Mouse (Mus musculus) retina, adult 2 months (tissue): ENCODE results near the gene Olfr432.
"Not testable (repeated sequence)": the region's sequence is repeated elsewhere in the genome, so short reads cannot be mapped to it uniquely, and the experiment has no call there.

ENCODE experiments used
- DNase-seq: peaks from one replicate; pipeline ENCODE4 v3.0.0-alpha.2; 2012; ENCODE audit warnings: low read depth, low spot score

Gene Olfr432

DNA sequence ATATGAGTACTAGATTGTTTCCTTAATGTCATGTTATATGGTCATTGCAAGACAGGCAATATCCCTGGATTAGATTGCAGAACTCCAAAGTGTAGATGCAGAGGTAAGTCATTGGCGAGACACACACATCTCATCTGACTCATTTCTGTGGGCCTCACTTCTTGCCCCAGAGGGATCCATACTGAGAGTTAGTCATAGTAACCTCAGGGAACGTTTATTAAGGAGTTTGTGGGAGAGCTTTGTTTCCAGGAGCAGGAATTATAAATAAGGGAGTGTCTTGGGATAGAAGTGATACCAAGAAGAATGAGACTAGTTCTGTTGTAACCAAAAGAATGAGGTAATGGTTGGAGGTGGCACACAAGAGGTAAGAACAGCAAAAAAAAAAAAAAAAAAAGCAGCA is at the start of gene Olfr432:
Olfr432 (plus strand) TSS at position 313 of the 400 bp plus-strand sequence.
- no peak for DNase-seq

DNA sequence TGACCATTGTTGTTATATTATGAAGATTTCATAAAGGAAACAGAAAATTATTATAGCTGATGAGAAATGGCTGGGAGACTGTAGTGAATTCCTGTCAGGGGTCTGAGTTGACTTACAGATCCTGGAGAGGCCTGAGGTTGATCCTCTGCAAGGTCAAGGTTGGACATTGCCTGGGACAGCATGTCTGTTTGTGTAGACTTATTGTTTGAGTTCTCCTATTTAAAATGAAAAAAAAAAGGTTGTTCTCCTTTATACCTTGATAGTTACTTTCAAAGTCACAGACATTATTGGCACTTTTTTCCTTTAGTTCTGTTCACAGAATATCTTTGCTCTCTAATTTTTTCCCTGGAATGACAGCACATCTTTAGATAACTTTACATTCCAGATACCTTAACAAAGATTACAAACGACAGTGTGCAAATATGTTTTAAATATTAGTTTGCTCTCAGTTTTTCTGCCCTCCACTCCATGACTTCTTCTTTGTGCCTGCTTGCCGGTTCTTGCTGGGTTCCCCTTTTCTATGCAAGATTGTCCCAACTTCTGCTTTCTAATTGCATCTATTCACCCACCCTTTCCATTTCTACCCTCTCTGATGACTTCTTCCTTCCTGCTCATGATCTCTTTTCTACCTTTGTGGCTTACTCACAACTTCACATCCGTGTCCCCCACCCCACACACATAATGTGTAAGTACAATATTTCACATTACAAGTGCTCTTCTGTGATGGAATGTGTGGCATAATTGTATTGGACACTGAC is 44.5 kb upstream of the Olfr432 start:
- not testable (repeated sequence) for DNase-seq

DNA sequence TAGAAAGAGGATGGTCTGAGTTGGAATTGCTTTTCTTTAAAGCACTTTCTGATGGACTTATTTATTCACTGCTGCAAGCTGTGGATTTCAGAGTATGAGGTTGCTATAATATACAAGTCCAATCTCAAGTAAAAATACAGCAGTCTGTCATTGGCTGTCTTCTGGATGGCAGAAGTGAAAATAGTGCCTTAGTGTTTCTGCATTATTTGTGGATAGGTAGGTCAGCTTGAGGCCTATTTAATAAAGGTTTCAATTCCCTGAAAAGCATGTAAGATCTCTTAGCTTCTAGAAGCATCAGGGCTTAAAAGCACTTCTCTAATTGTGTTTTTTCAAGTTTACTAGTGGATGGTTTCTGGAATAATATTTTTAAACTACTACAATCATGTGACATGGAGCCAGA is 42.0 kb upstream of the Olfr432 start:
- not testable (repeated sequence) for DNase-seq

DNA sequence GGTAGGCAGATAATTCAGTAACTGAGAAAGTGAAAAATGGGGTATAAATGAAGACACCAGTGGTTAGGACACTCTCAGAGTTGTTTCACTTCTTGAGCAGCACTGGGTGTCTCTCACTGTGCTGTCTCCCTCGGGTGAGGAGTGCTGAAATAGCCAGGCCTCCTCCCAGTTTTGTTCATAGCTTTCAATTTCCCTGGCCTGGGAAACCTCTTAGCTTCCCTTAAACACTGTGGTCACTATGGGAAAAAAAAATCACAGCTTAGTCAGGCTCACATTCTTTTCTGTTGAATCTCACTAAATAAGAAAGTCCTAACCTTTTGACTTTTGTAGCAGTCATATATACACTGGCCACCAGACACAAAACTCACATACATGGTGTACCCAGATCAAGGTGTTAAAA is 17.3 kb upstream of the Olfr432 start, which contains the start of gene Ifi205:
Ifi205 (minus strand) TSS at position 113 of the 400 bp plus-strand sequence.
- no peak for DNase-seq

DNA sequence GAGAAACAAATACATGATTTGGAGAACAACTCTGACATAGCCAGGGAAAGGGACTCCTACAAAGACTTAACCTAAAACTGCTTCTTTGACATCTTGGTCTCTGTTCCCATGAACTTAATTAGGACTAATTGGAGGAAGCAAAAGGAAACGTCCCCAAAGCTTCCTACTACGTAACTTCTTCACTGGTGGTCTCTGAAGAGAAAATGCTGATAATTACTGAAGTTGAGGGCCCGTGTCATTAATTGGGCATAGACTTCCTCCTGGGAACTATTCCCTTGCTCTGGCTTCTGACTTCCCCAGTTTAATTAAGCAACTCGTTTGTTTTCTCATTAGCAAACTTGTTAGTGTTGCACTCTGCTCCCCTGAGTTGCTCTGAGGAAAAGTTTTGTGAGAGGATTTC is 13.2 kb upstream of the Olfr432 start:
- no peak for DNase-seq

DNA sequence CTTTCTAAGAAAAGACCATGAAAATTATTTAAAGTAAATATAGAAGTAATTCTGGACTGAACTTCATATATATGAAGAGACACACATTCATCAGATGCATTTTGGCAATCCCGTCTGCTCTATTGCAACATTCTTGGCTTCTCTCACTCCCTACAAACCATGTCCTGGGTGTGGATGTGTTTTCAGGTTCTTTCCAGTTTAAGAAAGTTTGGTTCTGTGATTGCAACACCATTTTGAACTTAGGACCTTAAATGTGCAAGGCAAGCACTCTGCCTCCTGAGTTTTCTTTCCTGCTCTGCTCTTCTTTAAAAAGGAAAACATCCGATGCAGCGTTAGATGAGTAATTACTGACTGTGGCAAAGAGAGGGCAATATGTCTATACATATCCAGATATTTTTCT is 10.5 kb upstream of the Olfr432 start:
- DNase-seq = no peak

DNA sequence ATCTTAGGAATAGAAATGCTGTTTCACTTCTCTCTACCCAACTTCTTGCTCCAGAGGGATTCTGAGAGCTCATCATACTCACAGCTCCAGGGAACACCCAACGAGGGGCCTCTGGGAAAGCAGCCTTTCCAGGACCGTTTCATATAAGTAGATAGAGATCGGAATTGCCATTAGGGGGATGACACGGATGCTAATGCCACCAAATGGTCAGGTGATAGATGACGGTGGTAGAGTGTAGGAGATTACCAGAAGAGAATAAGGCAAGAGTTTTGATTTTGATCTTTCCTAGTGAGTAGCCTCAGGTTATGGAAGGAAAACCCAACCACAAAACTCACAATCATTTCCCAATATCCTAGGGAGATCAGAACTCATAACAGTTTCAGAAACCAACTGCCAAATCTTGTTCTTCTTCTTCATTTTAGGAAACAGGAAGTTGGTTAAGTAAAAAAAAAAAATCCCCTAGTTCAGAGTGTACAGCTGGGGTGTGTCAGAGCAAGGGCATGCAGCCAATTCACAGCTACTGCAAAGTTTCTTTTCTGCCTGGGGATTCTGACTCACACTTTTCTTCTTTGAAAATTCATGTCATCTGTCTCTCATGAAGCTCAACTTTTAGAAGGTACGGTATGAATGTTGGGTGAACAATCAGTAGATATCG is 8.4 kb upstream of the Olfr432 start, which contains the start of gene Olfr433:
Olfr433 (plus strand) TSS at position 183 of the 655 bp plus-strand sequence.
- no peak for DNase-seq

DNA sequence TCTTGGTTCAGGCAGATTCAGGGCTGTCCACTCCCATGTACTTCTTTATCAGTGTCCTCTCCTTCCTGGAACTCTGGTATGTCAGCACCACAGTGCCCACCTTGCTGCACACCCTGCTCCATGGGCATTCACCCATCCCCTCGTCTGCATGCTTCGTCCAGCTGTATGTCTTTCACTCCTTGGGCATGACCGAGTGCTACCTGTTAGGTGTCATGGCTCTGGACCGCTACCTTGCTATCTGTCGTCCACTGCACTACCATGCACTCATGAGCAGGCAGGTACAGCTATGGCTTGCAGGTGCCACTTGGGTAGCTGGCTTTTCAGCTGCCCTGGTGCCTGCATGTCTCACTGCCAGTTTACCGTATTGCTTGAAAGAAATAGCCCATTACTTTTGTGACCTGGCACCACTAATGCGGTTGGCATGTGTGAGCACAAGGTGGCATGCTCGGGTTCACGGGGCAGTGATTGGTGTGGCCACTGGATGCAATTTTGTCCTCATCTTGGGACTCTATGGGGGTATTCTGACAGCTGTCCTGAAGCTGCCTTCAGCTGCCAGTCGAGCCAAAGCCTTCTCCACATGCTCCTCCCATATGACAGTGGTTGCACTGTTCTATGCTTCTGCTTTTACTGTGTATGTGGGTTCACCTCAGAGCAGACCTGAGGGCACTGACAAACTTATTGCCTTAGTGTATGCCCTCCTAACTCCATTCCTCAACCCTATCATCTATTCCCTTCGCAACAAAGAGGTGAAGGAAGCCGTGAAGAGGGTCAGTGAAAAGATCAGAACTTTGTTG is 6.7 kb upstream of the Olfr432 start:
- not testable (repeated sequence) for DNase-seq

DNA sequence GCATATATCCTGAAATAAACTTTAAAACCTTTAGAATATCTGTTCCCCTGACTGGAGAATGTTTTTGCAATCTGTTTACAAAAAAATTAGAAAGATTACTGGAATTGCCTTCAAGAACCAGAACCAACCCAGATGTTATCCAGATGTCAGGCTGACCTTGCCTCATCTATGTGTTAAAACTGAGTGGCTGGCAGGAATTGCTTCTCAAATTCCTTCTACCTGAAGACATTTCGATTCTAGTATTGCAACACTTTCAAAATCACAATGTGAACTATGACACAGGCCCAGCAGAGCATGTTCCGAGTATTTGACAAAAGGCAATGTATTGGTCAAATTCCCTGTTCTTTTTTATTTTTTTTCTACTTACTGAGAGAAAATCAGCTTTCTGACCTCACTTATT is 4.6 kb upstream of the Olfr432 start:
- no peak for DNase-seq

DNA sequence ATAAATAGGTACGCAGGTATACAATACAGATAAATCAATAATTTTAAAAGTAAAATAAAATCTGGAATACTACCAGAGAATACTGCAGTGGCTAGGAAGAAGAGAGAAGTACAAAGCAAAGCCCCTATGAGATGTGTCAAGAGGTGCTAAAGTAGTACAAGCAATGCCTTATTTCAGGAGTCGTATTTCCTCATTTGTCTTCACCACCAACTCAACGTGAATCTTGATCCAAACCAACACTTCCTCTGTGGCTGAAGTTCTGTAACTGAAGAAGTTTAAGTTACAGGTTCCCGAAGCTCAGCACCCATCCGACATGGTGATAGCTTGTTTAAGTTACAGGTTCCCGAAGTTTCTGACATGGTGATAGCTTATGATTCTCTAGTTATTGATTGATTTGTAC is 778 bp upstream of the Olfr432 start:
- DNase-seq = not testable (repeated sequence)

DNA sequence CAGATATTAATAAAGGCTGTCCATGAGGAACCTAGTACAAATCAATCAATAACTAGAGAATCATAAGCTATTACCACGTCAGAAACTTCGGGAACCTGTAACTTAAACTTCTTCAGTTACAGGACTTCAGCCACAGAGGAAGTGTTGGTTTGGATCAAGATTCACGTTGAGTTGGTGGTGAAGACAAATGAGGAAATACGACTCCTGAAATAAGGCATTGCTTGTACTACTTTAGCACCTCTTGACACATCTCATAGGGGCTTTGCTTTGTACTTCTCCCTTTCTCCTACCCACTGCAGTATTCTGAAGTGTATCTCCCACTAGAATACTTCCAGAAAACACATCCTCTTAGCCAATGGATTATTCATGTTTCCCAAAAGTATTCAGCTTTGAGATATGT is 352 bp downstream of the Olfr432 start:
- not testable (repeated sequence) for DNase-seq

DNA sequence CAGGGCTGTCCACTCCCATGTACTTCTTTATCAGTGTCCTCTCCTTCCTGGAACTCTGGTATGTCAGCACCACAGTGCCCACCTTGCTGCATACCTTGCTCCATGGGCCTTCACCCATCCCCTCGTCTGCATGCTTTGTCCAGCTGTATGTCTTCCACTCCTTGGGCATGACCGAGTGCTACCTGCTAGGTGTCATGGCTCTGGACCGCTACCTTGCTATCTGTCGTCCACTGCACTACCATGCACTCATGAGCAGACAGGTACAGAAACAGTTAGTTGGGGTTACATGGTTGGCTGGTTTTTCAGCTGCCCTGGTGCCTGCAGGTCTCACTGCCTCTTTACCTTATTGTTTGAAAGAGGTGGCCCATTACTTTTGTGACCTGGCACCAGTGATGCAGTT is 1.5 kb downstream of the Olfr432 start:
- DNase-seq = no peak

DNA sequence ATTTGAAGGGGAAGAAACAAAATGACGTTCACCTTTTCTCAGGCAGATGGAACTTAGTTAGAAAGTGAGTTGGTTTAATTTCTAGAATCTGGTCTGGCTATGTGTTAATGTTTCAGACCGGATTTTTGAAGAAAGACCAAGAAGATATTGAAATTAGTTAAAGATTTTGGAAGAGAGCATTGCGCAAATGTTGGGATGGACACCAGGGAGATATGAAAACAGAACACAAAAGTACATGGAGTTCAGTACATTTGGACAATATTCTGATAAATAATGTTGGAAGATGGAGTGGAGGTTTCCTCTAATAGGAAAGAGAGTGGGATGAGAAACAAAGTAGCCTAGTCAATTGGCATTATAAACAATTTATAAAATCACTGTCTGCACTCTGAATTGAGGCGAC is 2.5 kb downstream of the Olfr432 start:
- no peak for DNase-seq

DNA sequence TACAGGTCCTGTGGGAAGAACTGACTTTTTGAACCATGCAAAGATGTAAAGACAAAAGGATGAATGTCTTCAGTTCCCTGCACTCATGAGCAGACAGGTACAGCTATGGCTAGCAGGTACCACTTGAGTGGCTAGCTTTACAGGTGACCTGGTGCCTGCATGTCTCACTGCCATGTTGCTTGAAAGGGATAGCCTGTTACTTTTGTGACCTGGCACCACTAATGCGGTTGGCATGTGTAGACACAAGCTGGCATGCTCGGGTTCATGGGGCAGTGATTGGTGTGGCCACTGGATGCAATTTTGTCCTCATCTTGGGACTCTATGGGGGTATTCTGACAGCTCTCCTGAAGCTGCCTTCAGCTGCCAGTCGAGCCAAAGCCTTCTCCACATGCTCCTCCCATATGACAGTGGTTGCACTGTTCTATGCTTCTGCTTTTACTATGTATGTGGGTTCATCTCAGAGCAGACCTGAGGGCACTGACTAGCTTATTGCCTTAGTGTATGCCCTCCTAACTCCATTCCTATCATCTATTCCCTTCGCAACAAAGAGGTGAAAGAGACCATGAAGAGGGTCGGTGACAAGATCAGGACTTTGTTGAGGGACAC is 3.0 kb downstream of the Olfr432 start:
- no peak for DNase-seq

DNA sequence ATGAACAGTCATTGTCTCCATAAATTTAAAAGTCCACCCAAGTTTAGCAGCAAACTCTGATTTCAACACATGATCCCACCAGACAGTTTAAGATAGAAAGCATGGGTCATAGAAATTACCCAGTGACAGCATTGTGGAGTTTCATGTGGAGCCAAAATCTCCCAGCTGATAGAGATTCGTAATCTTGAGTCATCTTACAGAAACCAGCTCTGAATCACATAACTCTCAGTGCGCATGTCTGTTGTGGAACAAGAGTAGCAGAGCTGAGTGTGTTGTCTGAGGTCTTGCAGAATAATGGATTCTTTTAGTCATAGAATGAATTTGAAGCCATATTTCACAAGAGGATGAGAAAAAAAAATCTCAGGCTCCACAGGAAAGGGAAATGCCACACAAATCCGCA is 4.0 kb downstream of the Olfr432 start:
- DNase-seq = no peak

DNA sequence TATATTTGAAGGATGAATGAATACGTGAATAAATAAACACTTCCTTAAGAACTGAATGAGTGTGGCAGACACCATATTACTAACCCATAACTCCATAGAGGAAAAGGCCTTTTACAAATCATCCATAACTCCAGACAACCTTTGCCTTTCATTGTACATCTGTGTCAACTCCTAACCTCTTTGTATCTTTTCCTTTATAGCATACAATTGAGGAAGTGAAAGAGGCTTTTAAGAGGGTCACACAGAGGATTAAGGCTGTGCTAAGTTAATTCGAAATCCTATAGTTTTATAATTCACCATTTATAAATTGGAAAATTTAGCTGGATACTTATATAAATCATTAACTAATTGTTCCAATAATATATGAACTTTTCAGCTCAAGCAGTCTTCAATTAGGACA is 6.2 kb downstream of the Olfr432 start:
- no peak for DNase-seq

DNA sequence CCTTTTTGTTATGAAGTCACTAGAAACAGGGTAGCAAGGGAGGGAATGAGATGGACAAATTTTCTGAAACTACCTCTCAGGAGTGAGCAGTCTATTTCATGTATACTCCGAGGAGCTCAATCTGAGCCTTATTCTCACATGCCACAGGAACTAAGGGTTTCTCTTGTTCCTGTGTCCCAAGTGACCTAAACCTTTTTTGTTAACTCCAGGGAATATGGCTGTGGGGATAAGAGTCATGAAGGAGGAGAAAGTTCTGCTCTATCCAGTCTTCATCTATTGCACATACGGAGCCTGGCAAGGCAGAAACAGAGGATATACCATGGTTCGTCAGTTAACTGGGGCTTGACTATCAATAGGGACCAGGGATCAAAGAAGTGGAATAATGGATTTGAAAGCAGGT is 17.3 kb downstream of the Olfr432 start, which contains the start of gene Olfr430:
Olfr430 (plus strand) TSS at position 301 of the 400 bp plus-strand sequence.
- no peak for DNase-seq

DNA sequence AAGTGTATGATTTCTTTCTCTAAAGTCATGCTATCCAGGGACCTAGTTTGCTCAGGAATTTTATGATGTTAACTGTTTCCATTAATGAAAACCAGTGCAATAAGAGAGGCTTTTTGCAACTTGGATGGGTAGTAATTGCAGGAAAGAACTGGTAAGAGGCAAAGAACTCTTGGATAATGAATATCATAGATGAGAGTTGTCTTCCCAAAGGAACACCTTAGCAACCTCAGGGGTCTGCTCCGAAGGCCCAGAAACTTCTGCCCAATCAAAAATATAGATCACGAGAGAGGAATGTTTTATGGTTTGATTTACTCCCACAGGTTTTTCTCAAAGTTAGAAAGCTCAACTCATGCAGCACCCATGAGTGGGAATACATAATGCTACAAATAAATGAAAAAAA is 35.0 kb downstream of the Olfr432 start, which contains the start of gene Olfr429:
Olfr429 (plus strand) TSS at position 301 of the 400 bp plus-strand sequence.
- no peak for DNase-seq

DNA sequence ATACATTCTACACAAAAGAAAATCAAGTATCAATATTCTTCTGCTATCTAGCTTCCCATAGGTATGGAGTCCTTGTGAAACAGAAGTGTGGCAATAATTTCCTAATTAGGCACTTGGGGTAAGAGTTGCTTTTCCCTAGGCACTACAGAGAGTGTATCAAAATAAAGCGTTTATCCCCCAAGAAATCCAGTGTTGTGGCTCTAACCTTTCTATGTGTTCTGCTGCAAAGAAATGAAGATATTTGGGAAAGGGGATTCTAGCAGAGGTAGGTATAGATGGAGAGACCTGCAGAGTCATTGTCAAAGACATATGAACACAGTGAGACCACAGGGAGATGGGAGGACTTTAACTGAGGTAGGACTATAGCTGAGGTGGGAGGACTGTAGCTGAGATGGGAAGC is 47.6 kb downstream of the Olfr432 start, which contains the start of gene Olfr427:
Olfr427 (plus strand) TSS at position 301 of the 400 bp plus-strand sequence.
- no peak for DNase-seq

DNA sequence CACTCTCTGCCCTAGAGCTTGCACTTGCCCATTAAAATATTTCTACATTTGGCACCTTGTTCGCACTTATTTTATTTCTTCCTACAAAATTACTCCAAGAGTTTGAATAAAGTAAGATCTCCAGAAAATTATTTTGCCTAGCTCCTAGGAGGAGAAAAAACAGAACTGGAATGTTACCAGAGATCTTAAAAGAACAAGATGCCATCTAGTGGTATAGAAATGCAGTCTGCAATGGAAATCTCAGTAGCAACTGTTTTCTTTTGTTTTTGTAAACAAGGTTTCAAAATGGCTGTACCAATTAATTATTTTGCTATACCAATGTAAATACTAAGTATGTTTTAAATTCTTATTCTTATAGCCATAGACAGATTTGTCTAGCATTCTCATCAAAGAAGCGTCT is 54.7 kb downstream of the Olfr432 start:
- DNase-seq = no peak
